Mouse (Mus musculus) granulocyte monocyte progenitor cell, adult 5-6 weeks (primary cell): ENCODE results near the gene Rnf128. TPM values are rescaled to one million over a fixed set of nuclear protein-coding genes. Genes with fewer than 3 reads are reported as not detected.
"Not testable (repeated sequence)": the region's sequence is repeated elsewhere in the genome, so short reads cannot be mapped to it uniquely, and the experiment has no call there.

Experiments
- ATAC-seq: replicated peaks from 2 replicates; pipeline ENCODE4 v1.8.0; 2016; ENCODE audit warnings: mild to moderate bottlenecking, moderate TSS enrichment, inconsistent platforms; ENCODE audit not compliant: poor library complexity, severe bottlenecking
- total RNA-seq, 2 experiments: library from RNA; stranded (forward) in 1 of 2; stranded (reverse) in 1 of 2; fragments of 200-712, 200-1000 nt in 1 of 2; fragments of >200 nt in 1 of 2; fragmentation: Nextera tagmentation in 1 of 2; gene quantifications; 2 replicates each; pipeline ENCODE4 v1.2.3; 2014 to 2017

The Rnf128 gene
- total RNA-seq (2014; fragmentation: Nextera tagmentation) (0.32 and 1.6 TPM in 2 replicates), total RNA-seq (2017) (0.78 and 2.2 TPM in 2 replicates)

GRCm38 (mm10) chrX:139562925-139563461, at the start of gene Rnf128:
Gene Rnf128, plus strand, starts transcription at chrX:139563316.
- ATAC-seq, result no peak

- ATAC-seq, result no peak
Measured at GRCm38 (mm10) chrX:139516156-139516555, 47.0 kb upstream of the Rnf128 start.

- ATAC-seq, result no peak
Measured at GRCm38 (mm10) chrX:139519251-139519650, 43.9 kb upstream of the Rnf128 start.

DNA sequence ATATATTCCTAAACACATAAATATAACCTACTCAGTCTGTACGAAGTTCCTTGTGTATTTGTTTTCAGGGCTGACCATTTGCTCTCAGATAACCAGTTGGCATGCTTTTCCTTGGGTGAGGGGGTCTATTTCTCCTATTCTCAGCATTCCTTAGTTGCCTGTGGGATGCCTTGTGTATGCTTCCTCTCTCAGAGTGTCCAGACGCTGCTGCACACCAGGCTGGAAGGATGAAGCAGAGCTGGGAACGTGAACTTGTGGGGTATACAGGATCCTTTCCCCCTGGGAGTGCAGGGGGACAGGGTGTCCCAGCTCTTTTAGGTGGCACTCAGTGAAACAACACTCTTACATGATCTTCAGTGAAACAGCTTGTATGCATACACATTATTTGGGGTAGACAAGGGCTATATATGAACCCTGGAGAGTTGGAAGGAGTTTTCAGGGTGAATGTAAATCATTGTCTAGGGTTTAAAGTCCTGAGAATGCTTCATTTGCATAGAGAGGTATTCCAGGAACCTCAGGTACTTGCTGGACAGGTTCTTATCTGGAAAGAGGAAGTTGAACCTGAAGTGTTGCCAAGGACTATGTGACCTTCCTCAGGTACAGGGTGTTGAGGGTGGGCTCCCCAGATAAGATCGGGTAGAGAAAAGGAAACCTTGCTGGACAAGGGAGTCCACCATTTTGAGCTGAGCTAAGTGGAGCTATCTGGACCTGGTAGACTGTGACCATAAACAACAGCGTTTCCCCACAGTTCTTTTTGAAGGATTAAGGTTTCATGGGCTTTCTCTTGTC, 38.6 kb upstream of the Rnf128 start:
- no peak for ATAC-seq

GRCm38 (mm10) chrX:139525724-139526123, 37.4 kb upstream of the Rnf128 start:
- no peak for ATAC-seq

DNA sequence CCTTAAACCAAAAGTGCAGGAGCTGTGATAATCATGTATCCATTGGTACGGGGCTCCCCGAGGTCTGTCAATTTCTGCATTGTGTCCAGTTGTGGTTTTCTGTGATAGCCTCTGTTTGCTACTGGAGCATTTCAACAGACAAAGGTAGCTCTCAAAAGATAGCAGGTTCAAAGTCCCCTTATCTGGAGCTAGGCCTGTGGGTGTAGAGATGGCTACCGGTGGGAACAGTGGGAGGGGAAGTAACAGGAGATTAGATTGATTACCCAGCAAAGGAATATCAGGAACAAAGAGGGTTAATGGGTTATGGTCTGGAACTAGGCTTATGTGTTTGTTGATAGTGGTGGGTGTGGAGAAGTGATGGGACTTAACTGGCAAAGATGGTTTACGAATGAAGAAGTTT, 36.1 kb upstream of the Rnf128 start:
- no peak for ATAC-seq

GRCm38 (mm10) chrX:139529678-139530077, 33.4 kb upstream of the Rnf128 start:
- ATAC-seq, result no peak

GRCm38 (mm10) chrX:139532293-139532692, 30.8 kb upstream of the Rnf128 start:
- ATAC-seq, result no peak

GRCm38 (mm10) chrX:139537641-139538397, 25.3 kb upstream of the Rnf128 start:
- ATAC-seq, result no peak

GRCm38 (mm10) chrX:139543726-139544125, 19.4 kb upstream of the Rnf128 start:
- no peak for ATAC-seq

- ATAC-seq, result peak; percentile 100
Measured at GRCm38 (mm10) chrX:139550456-139550855, 12.7 kb upstream of the Rnf128 start.

DNA sequence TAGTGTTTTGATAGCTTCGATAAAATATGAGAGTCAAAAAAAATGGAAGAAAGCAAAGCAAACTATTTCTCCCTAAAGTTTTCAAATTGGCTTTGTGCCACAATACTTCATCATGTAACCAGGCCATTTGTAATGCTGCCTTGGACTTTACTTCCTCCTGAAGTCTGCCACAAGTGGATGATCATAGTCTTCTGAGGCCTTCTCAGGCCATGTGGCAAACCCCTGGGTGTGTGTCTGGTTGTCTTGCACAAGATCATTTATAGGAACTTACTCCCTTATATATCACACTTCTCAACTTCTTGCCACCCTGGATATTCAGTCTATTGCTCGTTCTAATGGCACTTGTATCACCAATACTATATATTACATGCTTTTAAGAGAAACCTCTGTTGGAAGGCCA, 11.0 kb upstream of the Rnf128 start:
- peak; percentile 96 for ATAC-seq

DNA sequence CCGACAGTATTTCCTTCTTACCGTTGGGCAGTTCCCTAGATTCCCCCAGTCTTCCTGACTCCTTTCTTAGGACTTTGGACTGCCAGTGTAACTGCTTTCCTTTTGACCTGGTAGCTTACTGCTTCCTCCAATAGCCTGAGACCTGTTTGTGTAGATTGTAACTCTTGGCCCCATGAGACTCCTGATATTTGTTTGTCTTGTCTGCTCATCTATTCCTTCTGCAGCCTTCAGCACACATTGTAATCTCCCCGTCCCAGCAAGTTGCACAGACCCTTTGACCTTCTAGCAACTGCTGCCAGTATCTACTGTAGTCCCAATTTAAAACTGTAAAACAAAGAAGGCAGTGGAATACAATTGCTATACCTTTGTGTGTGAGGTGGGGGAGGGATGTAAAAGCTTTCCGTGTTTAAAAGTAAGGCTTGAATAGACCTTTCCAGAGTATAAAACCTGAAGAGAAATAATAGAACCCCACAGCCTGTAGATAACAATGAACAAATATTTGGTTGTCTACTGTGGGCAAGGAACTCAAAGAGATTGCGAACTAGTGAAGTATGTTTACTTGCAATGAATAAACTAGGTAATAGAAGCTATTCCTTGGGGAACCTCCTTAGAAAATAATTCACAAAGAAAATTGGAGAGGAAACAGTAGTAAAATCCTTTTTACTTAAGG, 726 bp upstream of the Rnf128 start:
- ATAC-seq, result no peak

GRCm38 (mm10) chrX:139570054-139570453, 6.9 kb downstream of the Rnf128 start:
- peak; percentile 96 for ATAC-seq

DNA sequence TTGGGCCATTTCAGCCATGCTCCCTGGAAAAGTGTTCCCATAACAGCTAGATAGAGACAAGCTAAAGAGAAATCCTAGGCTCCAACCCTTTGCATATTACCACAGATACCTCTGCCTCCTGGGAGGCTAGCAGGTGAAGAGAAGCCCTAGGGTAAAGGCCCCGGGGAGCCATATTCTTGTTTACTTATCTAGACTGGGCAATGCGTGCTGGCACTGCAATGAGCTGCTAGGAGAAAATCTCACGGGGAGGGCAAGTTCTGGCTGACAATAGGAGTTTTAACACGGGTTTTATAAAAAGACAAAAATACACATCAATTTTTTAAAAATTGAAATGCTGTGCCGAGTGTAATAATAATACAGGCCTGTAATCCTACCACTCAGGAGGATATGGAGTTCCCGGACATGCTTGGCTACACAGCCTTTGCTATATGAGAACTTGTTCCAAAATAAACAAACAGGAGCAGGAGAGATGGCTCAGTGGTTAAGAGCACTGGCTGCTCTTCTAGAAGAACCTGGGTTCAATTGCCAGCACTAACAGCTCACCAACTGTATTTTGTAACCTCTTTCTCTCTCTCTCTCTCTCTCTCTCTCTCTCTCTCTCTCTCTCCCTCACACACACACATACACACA, 15.6 kb downstream of the Rnf128 start:
- ATAC-seq, result no peak

- no peak for ATAC-seq
Measured at GRCm38 (mm10) chrX:139583616-139584015, 20.5 kb downstream of the Rnf128 start.

- ATAC-seq, result not testable (repeated sequence)
Measured at GRCm38 (mm10) chrX:139586676-139587075, 23.6 kb downstream of the Rnf128 start.

GRCm38 (mm10) chrX:139596404-139596803, 33.3 kb downstream of the Rnf128 start:
- ATAC-seq, result no peak

GRCm38 (mm10) chrX:139610033-139610764, 47.1 kb downstream of the Rnf128 start:
- ATAC-seq, result peak; percentile 97
